Mouse (Mus musculus): ENCODE measurements around the gene Fam205c.

DNA sequence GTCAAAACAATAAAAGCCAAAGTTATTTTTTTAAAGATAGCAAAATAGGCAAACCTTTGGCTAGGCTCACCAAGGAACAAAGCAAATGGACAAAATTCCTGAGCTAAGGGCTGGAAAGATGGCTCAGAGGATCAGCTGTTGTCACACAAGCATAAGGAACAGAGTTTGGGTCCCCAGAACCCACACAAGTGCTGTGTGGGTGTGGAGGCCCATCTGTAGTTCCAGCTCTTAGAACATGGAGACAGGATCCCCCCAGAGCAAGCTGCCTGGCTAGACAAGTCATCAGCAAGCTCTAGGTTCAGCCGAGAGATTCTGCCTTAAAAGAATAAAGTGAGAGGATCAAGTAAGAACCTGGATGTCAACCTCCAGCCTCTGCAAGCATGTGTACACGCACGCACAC, 30.5 kb upstream of the Fam205c start:
- TF ChIP-seq EP300 (optimal IDR thresholded peaks at IDR 0.05) (no peak), CTCF (IDR thresholded peaks at IDR 0.05; ENCODE audit: low read depth) (no peak)
